Mouse (Mus musculus): Measurements from ENCODE around the gene Akt2. TPM values are rescaled to one million over a fixed set of nuclear protein-coding genes. Genes with fewer than 3 reads are reported as not detected.

The Akt2 gene
- polyA plus RNA-seq, 1 experiment: 139 TPM

- no peak overlapping the region for H3K27ac ChIP-seq (ENCODE audit: control insufficient read depth, insufficient read depth, low read length)
- 87% methylated on average over 3 of the region's 3 CpGs for WGBS
- peaks cover 18% of the 10 kb centered on the region for H3K36me3 ChIP-seq (ENCODE audit: control insufficient read depth, insufficient read depth, low read length)
- no peak for TF ChIP-seq CTCF (IDR thresholded peaks at IDR 0.05; ENCODE audit: borderline replicate concordance, control insufficient read depth, extremely low read depth, insufficient read depth, low read length, poor library complexity)
- no peak for TF ChIP-seq POLR2A (IDR thresholded peaks at IDR 0.05; ENCODE audit: control insufficient read depth, extremely low read depth, insufficient read depth, low read length, poor library complexity)
- H3K27me3 ChIP-seq (ENCODE audit: control insufficient read depth, insufficient read depth, low read length): no peaks in the 10 kb centered on the region
- DNase-seq: no peak
- no peak overlapping the region for H3K4me3 ChIP-seq (ENCODE audit: control insufficient read depth, insufficient read depth, low read length)
- peaks cover 32% of the 10 kb centered on the region for H3K4me1 ChIP-seq (replicated peaks; ENCODE audit: control insufficient read depth, insufficient read depth, low read length)
Observed at GRCm38 (mm10) chr7:27610370-27610769, 19.0 kb downstream of the Akt2 start.

- peaks cover 20% of the 10 kb centered on the region for H3K36me3 ChIP-seq (ENCODE audit: control insufficient read depth, insufficient read depth, low read length)
- DNase-seq: no peak
- TF ChIP-seq POLR2A (IDR thresholded peaks at IDR 0.05; ENCODE audit: control insufficient read depth, extremely low read depth, insufficient read depth, low read length, poor library complexity) (no peak), CTCF (IDR thresholded peaks at IDR 0.05; ENCODE audit: borderline replicate concordance, control insufficient read depth, extremely low read depth, insufficient read depth, low read length, poor library complexity) (no peak)
- H3K27me3 ChIP-seq (ENCODE audit: control insufficient read depth, insufficient read depth, low read length): no peaks in the 10 kb centered on the region
- H3K4me1 ChIP-seq (replicated peaks; ENCODE audit: control insufficient read depth, insufficient read depth, low read length): peaks cover 28% of the 10 kb centered on the region
- WGBS: 94% methylated on average over 5 of the region's 5 CpGs
- no peak overlapping the region for H3K27ac ChIP-seq (ENCODE audit: control insufficient read depth, insufficient read depth, low read length)
- no peak overlapping the region for H3K4me3 ChIP-seq (ENCODE audit: control insufficient read depth, insufficient read depth, low read length)
Observed at GRCm38 (mm10) chr7:27610871-27611270, 19.5 kb downstream of the Akt2 start.

- 70% methylated on average over 4 of the region's 4 CpGs for WGBS
- H3K4me1 ChIP-seq (replicated peaks; ENCODE audit: control insufficient read depth, insufficient read depth, low read length): peaks cover 16% of the 10 kb centered on the region
- H3K4me3 ChIP-seq (ENCODE audit: control insufficient read depth, insufficient read depth, low read length): no peak overlapping the region
- TF ChIP-seq CTCF (IDR thresholded peaks at IDR 0.05; ENCODE audit: borderline replicate concordance, control insufficient read depth, extremely low read depth, insufficient read depth, low read length, poor library complexity): no peak
- H3K27me3 ChIP-seq (ENCODE audit: control insufficient read depth, insufficient read depth, low read length): no peaks in the 10 kb centered on the region
- DNase-seq: no peak
- H3K36me3 ChIP-seq (ENCODE audit: control insufficient read depth, insufficient read depth, low read length): peaks cover 41% of the 10 kb centered on the region
- H3K27ac ChIP-seq (ENCODE audit: control insufficient read depth, insufficient read depth, low read length): no peak overlapping the region
Observed at GRCm38 (mm10) chr7:27612940-27613339, 21.6 kb downstream of the Akt2 start.

- WGBS: 95% methylated on average over 8 of the region's 8 CpGs
- Histone ChIP-seq H3K36me3 (ENCODE audit: control insufficient read depth, insufficient read depth, low read length) (peaks cover 45% of the 10 kb centered on the region), H3K4me1 (replicated peaks; ENCODE audit: control insufficient read depth, insufficient read depth, low read length) (peaks cover 10% of the 10 kb centered on the region), H3K27ac (ENCODE audit: control insufficient read depth, insufficient read depth, low read length) (no peak overlapping the region), H3K4me3 (ENCODE audit: control insufficient read depth, insufficient read depth, low read length) (no peak overlapping the region), H3K27me3 (ENCODE audit: control insufficient read depth, insufficient read depth, low read length) (no peaks in the 10 kb centered on the region)
- no peak for TF ChIP-seq CTCF (IDR thresholded peaks at IDR 0.05; ENCODE audit: borderline replicate concordance, control insufficient read depth, extremely low read depth, insufficient read depth, low read length, poor library complexity)
- no peak for TF ChIP-seq POLR2A (IDR thresholded peaks at IDR 0.05; ENCODE audit: control insufficient read depth, extremely low read depth, insufficient read depth, low read length, poor library complexity)
- no peak for DNase-seq
Observed at GRCm38 (mm10) chr7:27613751-27614499, 22.6 kb downstream of the Akt2 start.

- no peak for DNase-seq
- Histone ChIP-seq H3K27ac (ENCODE audit: control insufficient read depth, insufficient read depth, low read length) (no peak overlapping the region), H3K4me3 (ENCODE audit: control insufficient read depth, insufficient read depth, low read length) (no peak overlapping the region), H3K36me3 (ENCODE audit: control insufficient read depth, insufficient read depth, low read length) (peaks cover 67% of the 10 kb centered on the region), H3K27me3 (ENCODE audit: control insufficient read depth, insufficient read depth, low read length) (no peaks in the 10 kb centered on the region), H3K4me1 (replicated peaks; ENCODE audit: control insufficient read depth, insufficient read depth, low read length) (no peaks in the 10 kb centered on the region)
- TF ChIP-seq POLR2A (IDR thresholded peaks at IDR 0.05; ENCODE audit: control insufficient read depth, extremely low read depth, insufficient read depth, low read length, poor library complexity) (no peak), CTCF (IDR thresholded peaks at IDR 0.05; ENCODE audit: borderline replicate concordance, control insufficient read depth, extremely low read depth, insufficient read depth, low read length, poor library complexity) (no peak)
- WGBS: 93% methylated on average over 6 of the region's 6 CpGs
Observed at GRCm38 (mm10) chr7:27621028-27621427, 29.7 kb downstream of the Akt2 start.

GRCm38 (mm10) chr7:27622234-27622633, 30.9 kb downstream of the Akt2 start:
- H3K4me1 ChIP-seq (replicated peaks; ENCODE audit: control insufficient read depth, insufficient read depth, low read length): no peaks in the 10 kb centered on the region
- no peak for DNase-seq
- H3K4me3 ChIP-seq (ENCODE audit: control insufficient read depth, insufficient read depth, low read length): no peak overlapping the region
- 96% methylated on average over 1 of the region's 1 CpGs for WGBS
- no peak overlapping the region for H3K27ac ChIP-seq (ENCODE audit: control insufficient read depth, insufficient read depth, low read length)
- TF ChIP-seq CTCF (IDR thresholded peaks at IDR 0.05; ENCODE audit: borderline replicate concordance, control insufficient read depth, extremely low read depth, insufficient read depth, low read length, poor library complexity) (no peak), POLR2A (IDR thresholded peaks at IDR 0.05; ENCODE audit: control insufficient read depth, extremely low read depth, insufficient read depth, low read length, poor library complexity) (no peak)
- H3K36me3 ChIP-seq (ENCODE audit: control insufficient read depth, insufficient read depth, low read length): peaks cover 67% of the 10 kb centered on the region
- no peaks in the 10 kb centered on the region for H3K27me3 ChIP-seq (ENCODE audit: control insufficient read depth, insufficient read depth, low read length)

- Histone ChIP-seq H3K4me3 (ENCODE audit: control insufficient read depth, insufficient read depth, low read length) (no peak overlapping the region), H3K27ac (ENCODE audit: control insufficient read depth, insufficient read depth, low read length) (no peak overlapping the region), H3K36me3 (ENCODE audit: control insufficient read depth, insufficient read depth, low read length) (peaks cover 65% of the 10 kb centered on the region), H3K4me1 (replicated peaks; ENCODE audit: control insufficient read depth, insufficient read depth, low read length) (no peaks in the 10 kb centered on the region), H3K27me3 (ENCODE audit: control insufficient read depth, insufficient read depth, low read length) (no peaks in the 10 kb centered on the region)
- no peak for DNase-seq
- no peak for TF ChIP-seq POLR2A (IDR thresholded peaks at IDR 0.05; ENCODE audit: control insufficient read depth, extremely low read depth, insufficient read depth, low read length, poor library complexity)
- no peak for TF ChIP-seq CTCF (IDR thresholded peaks at IDR 0.05; ENCODE audit: borderline replicate concordance, control insufficient read depth, extremely low read depth, insufficient read depth, low read length, poor library complexity)
Observed at GRCm38 (mm10) chr7:27624967-27625366, 33.6 kb downstream of the Akt2 start.

All from thymus, adult 2 months (tissue).